Mouse (Mus musculus): Measurements from ENCODE around the gene Soga1.

- TF ChIP-seq POLR2A (IDR thresholded peaks at IDR 0.05; ENCODE audit: borderline replicate concordance, extremely low read depth, insufficient read depth, insufficient read length, poor library complexity, severe bottlenecking), result no peak
- peak; percentile 89 for TF ChIP-seq CTCF (IDR thresholded peaks at IDR 0.05; ENCODE audit: borderline replicate concordance, extremely low read depth, insufficient read depth, insufficient read length)
These were observed 48.2 kb downstream of the Soga1 start for GRCm38 (mm10) chr2:157030804-157031203.
